Mouse (Mus musculus) CH12.LX (cell line): ENCODE data around the gene 4933428G20Rik. TPM values are rescaled to one million over a fixed set of nuclear protein-coding genes. Genes with fewer than 3 reads are reported as not detected.

Source experiments
- DNase-seq: peaks from one replicate; pipeline ENCODE4 v3.0.0-alpha.2; 2013; ENCODE audit errors: extremely low read depth
- H3K27ac ChIP-seq: 2 replicates; pipeline ENCODE4 v1.5.1; 2012; ENCODE audit warnings: low read depth, mild to moderate bottlenecking, control low read depth, moderate library complexity; ENCODE audit not compliant: insufficient read depth
- H3K27me3 ChIP-seq: replicated peaks from 2 replicates; pipeline ENCODE3; 2012; ENCODE audit warnings: inconsistent platforms
- H3K36me3 ChIP-seq, 2 experiments: replicated peaks in 1 of 2; 2 replicates each; pipeline versions ENCODE3 to v1.6.1; 2012; ENCODE audit warnings: inconsistent platforms in 1 of 2, low read length in 1 of 2, mild to moderate bottlenecking in 1 of 2, mixed read lengths in 1 of 2, moderate library complexity in 1 of 2; ENCODE audit not compliant: control insufficient read depth in 1 of 2, insufficient read depth in 1 of 2
- H3K4me1 ChIP-seq, 2 experiments: 2 replicates each; pipeline ENCODE4 v1.6.1; 2012; ENCODE audit warnings: inconsistent platforms in 1 of 2, moderate library complexity in 1 of 2; ENCODE audit not compliant: insufficient read depth in 2 of 2, control insufficient read depth in 1 of 2
- H3K4me2 ChIP-seq: 2 replicates; pipeline ENCODE4 v1.6.1; 2012; ENCODE audit warnings: low read depth, mild to moderate bottlenecking, control low read depth; ENCODE audit not compliant: poor library complexity, insufficient read depth, severe bottlenecking
- H3K4me3 ChIP-seq, 3 experiments: fragments of 150-350 bp in 1 of 3; sonication (generic) in 1 of 3; replicated peaks in 1 of 3; 2 replicates each; pipeline versions ENCODE3 to v1.5.1; 2011 to 2012; ENCODE audit warnings: low read depth in 2 of 3, low read length in 2 of 3, mild to moderate bottlenecking in 2 of 3, moderate library complexity in 2 of 3, control low read depth in 1 of 3, improper control_type of control experiment in 1 of 3, inconsistent platforms in 1 of 3, mixed read lengths in 1 of 3; ENCODE audit not compliant: poor library complexity in 1 of 3
- H3K79me2 ChIP-seq: replicated peaks from 2 replicates; pipeline ENCODE4 v1.6.1; 2012; ENCODE audit warnings: mild to moderate bottlenecking, moderate library complexity; ENCODE audit not compliant: control insufficient read depth, poor library complexity, insufficient read depth, severe bottlenecking; ENCODE audit errors: extremely low read depth
- H3K9ac ChIP-seq: 2 replicates; pipeline ENCODE4 v1.6.1; 2012; ENCODE audit warnings: low read depth, mild to moderate bottlenecking, control low read depth, moderate library complexity; ENCODE audit not compliant: insufficient read depth
- H3K9me3 ChIP-seq: replicated peaks from 2 replicates; pipeline ENCODE3; 2012; ENCODE audit warnings: low read length, inconsistent platforms, mixed read lengths
- BHLHE40 ChIP-seq: IDR thresholded peaks from 2 replicates; pipeline ENCODE4 v1.6.1; 2011; ENCODE audit warnings: mild to moderate bottlenecking, low read depth, low read length, improper control_type of control experiment
- CHD1 ChIP-seq: IDR thresholded peaks from 2 replicates; pipeline ENCODE4 v1.6.1; 2012; ENCODE audit warnings: low read depth, low read length, improper control_type of control experiment, inconsistent platforms
- ELF1 ChIP-seq: IDR thresholded peaks from 2 replicates; pipeline ENCODE4 v1.6.1; 2014; ENCODE audit warnings: low read depth, mild to moderate bottlenecking, inconsistent platforms, low read length, improper control_type of control experiment
- HCFC1 ChIP-seq: IDR thresholded peaks from 2 replicates; pipeline ENCODE4 v1.6.1; 2012; ENCODE audit warnings: low read depth, mild to moderate bottlenecking, inconsistent platforms, low read length, improper control_type of control experiment
- JUND ChIP-seq: conservative IDR thresholded peaks from 2 replicates; pipeline ENCODE4 v1.6.1; 2011; ENCODE audit warnings: low read depth, low read length, improper control_type of control experiment
- KAT2A ChIP-seq: IDR thresholded peaks from 2 replicates; pipeline ENCODE4 v1.6.1; 2012; ENCODE audit warnings: low read length, improper control_type of control experiment, inconsistent platforms; ENCODE audit not compliant: insufficient replicate concordance
- MAX ChIP-seq: IDR thresholded peaks from 2 replicates; pipeline ENCODE4 v1.6.1; 2011; ENCODE audit warnings: low read length, improper control_type of control experiment
- MEF2A ChIP-seq: IDR thresholded peaks from 2 replicates; pipeline ENCODE4 v1.6.1; 2014; ENCODE audit warnings: low read depth, mild to moderate bottlenecking, inconsistent platforms, low read length, improper control_type of control experiment, borderline replicate concordance
- MYC ChIP-seq: IDR thresholded peaks from 2 replicates; pipeline ENCODE4 v1.6.1; 2011; ENCODE audit warnings: low read depth, mild to moderate bottlenecking, improper control_type of control experiment, low read length
- NELFE ChIP-seq: IDR thresholded peaks from 2 replicates; pipeline ENCODE4 v1.6.1; 2011; ENCODE audit warnings: low read depth, low read length, improper control_type of control experiment
- NRF1 ChIP-seq: IDR thresholded peaks from 2 replicates; pipeline ENCODE4 v1.6.1; 2014; ENCODE audit warnings: low read depth, mild to moderate bottlenecking, inconsistent platforms, low read length, improper control_type of control experiment, moderate library complexity
- POLR2A ChIP-seq: IDR thresholded peaks from 2 replicates; pipeline ENCODE4 v1.6.1; 2011; ENCODE audit warnings: low read depth, mild to moderate bottlenecking, improper control_type of control experiment, low read length
- SIN3A ChIP-seq: IDR thresholded peaks from 2 replicates; pipeline ENCODE4 v1.6.1; 2012; ENCODE audit warnings: low read length, improper control_type of control experiment, inconsistent platforms
- TBP ChIP-seq: conservative IDR thresholded peaks from 2 replicates; pipeline ENCODE4 v1.6.1; 2011; ENCODE audit warnings: low read depth, low read length, improper control_type of control experiment
- TCF12 ChIP-seq: IDR thresholded peaks from 2 replicates; pipeline ENCODE4 v1.6.1; 2014; ENCODE audit warnings: low read depth, mild to moderate bottlenecking, inconsistent platforms, low read length, improper control_type of control experiment
- USF2 ChIP-seq: conservative IDR thresholded peaks from 2 replicates; pipeline ENCODE4 v1.6.1; 2011; ENCODE audit warnings: low read depth, low read length, improper control_type of control experiment
- ZKSCAN1 ChIP-seq: IDR thresholded peaks from 2 replicates; pipeline ENCODE4 v1.6.1; 2012; ENCODE audit warnings: low read depth, inconsistent platforms, low read length, improper control_type of control experiment, borderline replicate concordance
- ZMIZ1 ChIP-seq: IDR thresholded peaks from 2 replicates; pipeline ENCODE4 v1.6.1; 2012; ENCODE audit warnings: low read depth, mild to moderate bottlenecking, inconsistent platforms, low read length, improper control_type of control experiment
- dilution Hi-C: fragments of 300-500 bp; cut with MboI; formaldehyde crosslinking; loops from 2 replicates; pipeline ENCODE4 v1.14.3; 2020; ENCODE audit warnings: low sequenced_read_pairs; ENCODE audit not compliant: extremely low pct_unique_long_range_greater_than_20kb, extremely low pct_ligation_motif_present
- in situ Hi-C: fragments of 300-500 bp; cut with MboI; formaldehyde crosslinking; loops from 3 replicates; pipeline ENCODE4 v1.14.3; 2019; ENCODE audit warnings: low sequenced_read_pairs, low pct_ligation_motif_present, low pct_unique_long_range_greater_than_20kb, mixed read lengths
- polyA plus RNA-seq: library from polyadenylated mRNA; unstranded; fragments of >175 nt; gene quantifications from 2 replicates; pipeline ENCODE4 v1.2.1, GENCODE M21; 2012; ENCODE audit warnings: low read depth; ENCODE audit not compliant: insufficient read length
- total RNA-seq, 2 experiments: library from RNA; depleted of rRNA; stranded (reverse); fragments of 300-350 nt in 1 of 2; fragments of >200 nt in 1 of 2; gene quantifications; 2 replicates each; pipeline ENCODE4 v1.2.3; 2012 to 2014

4933428G20Rik gene
- total and polyA plus RNA-seq, 3 experiments: 0.17 to 0.50 TPM; not detected in 1

DNA sequence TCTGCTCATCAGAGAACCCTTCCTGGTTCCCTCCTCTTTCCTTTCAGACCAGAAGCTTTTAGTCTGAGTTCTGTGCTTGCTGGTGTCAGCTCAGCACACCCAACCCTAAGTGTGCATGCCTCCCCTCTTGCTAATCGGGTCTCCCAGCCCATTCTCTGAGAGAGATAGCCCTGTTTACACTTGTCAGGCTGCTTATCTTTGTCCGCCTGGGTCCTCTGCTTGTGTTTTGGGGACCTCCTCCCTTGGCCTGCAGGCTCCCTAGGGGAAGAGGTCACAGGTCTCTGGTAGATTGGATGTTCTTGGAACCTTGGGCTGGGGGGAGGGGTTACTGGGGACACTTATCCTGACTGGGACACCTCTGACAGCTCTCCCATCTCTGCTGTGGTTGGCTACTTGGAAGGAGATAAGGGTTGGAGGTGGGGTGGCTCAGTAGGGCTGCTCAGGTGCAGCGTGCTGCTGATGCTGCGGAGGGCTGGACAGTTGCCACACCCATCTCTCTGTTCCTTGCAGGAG, 54.1 kb downstream of the 4933428G20Rik start:
- Histone ChIP-seq H3K27ac (no peak overlapping the region), H3K9ac (no peak overlapping the region), H3K79me2 (no peaks in the 10 kb centered on the region), H3K36me3 (peaks cover 19 to 63% of the 10 kb centered on the region in 2 experiments), H3K4me3 (no peak overlapping the region), H3K9me3 (no peaks in the 10 kb centered on the region), H3K27me3 (no peaks in the 10 kb centered on the region), H3K4me2 (no peak overlapping the region), H3K4me1 (peaks cover 12 to 28% of the 10 kb centered on the region in 2 experiments)
- DNase-seq: no peak
- dilution Hi-C loops (no loop called here), in situ Hi-C loops (no loop called here)
- TF ChIP-seq KAT2A (no peak), BHLHE40 (no peak), HCFC1 (no peak), MEF2A (no peak), TCF12 (no peak), ZMIZ1 (no peak), ZKSCAN1 (no peak), POLR2A (no peak), JUND (no peak), TBP (no peak), MYC (no peak), NELFE (no peak), SIN3A (no peak), CHD1 (no peak)

DNA sequence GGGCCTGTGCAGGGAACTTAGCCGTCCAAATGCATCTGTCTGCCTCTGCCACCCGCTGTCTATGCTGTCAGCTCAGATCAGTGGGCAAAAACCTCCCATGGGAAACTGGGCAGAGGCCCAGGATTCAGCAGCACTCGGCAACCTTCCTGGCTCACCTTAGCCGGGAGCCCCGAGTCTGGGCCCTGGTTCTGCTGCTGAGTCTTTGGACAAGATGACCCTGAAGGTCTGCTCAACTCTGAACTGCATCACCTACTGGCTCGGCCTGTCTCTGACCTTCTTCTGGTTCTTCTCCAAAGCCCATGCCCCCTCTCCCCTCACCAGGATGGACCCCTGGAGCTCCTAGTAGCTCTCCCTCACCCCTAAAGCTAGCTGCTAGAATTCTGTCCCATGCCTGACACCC, 54.5 kb downstream of the 4933428G20Rik start:
- no peak overlapping the region for H3K27ac ChIP-seq
- in situ Hi-C loops (no loop called here), dilution Hi-C loops (no loop called here)
- no peak overlapping the region for H3K4me3 ChIP-seq
- no peaks in the 10 kb centered on the region for H3K27me3 ChIP-seq
- no peak overlapping the region for H3K9ac ChIP-seq
- no peaks in the 10 kb centered on the region for H3K79me2 ChIP-seq
- H3K4me2 ChIP-seq: no peak overlapping the region
- TF ChIP-seq NRF1 (no peak), MAX (no peak), MEF2A (no peak), JUND (no peak), POLR2A (no peak), TCF12 (no peak), ELF1 (no peak), USF2 (no peak)
- H3K9me3 ChIP-seq: no peaks in the 10 kb centered on the region
- no peak for DNase-seq
- peaks cover 12 to 24% of the 10 kb centered on the region in 2 experiments for H3K4me1 ChIP-seq
- peaks cover 19 to 60% of the 10 kb centered on the region in 2 experiments for H3K36me3 ChIP-seq
